Mouse (Mus musculus) CH12.LX (cell line): ENCODE data around the gene Podn. TPM values are rescaled to one million over a fixed set of nuclear protein-coding genes. Genes with fewer than 3 reads are reported as not detected.

Experiments used
- DNase-seq: peaks from one replicate; pipeline ENCODE4 v3.0.0-alpha.2; 2013; ENCODE audit errors: extremely low read depth
- H3K27ac ChIP-seq: 2 replicates; pipeline ENCODE4 v1.5.1; 2012; ENCODE audit warnings: low read depth, mild to moderate bottlenecking, control low read depth, moderate library complexity; ENCODE audit not compliant: insufficient read depth
- H3K27me3 ChIP-seq: replicated peaks from 2 replicates; pipeline ENCODE3; 2012; ENCODE audit warnings: inconsistent platforms
- H3K36me3 ChIP-seq, 2 experiments: replicated peaks in 1 of 2; 2 replicates each; pipeline versions ENCODE3 to v1.6.1; 2012; ENCODE audit warnings: inconsistent platforms in 1 of 2, low read length in 1 of 2, mild to moderate bottlenecking in 1 of 2, mixed read lengths in 1 of 2, moderate library complexity in 1 of 2; ENCODE audit not compliant: control insufficient read depth in 1 of 2, insufficient read depth in 1 of 2
- H3K4me1 ChIP-seq, 2 experiments: 2 replicates each; pipeline ENCODE4 v1.6.1; 2012; ENCODE audit warnings: inconsistent platforms in 1 of 2, moderate library complexity in 1 of 2; ENCODE audit not compliant: insufficient read depth in 2 of 2, control insufficient read depth in 1 of 2
- H3K4me2 ChIP-seq: 2 replicates; pipeline ENCODE4 v1.6.1; 2012; ENCODE audit warnings: low read depth, mild to moderate bottlenecking, control low read depth; ENCODE audit not compliant: poor library complexity, insufficient read depth, severe bottlenecking
- H3K4me3 ChIP-seq, 3 experiments: fragments of 150-350 bp in 1 of 3; sonication (generic) in 1 of 3; replicated peaks in 1 of 3; 2 replicates each; pipeline versions ENCODE3 to v1.5.1; 2011 to 2012; ENCODE audit warnings: low read depth in 2 of 3, low read length in 2 of 3, mild to moderate bottlenecking in 2 of 3, moderate library complexity in 2 of 3, control low read depth in 1 of 3, improper control_type of control experiment in 1 of 3, inconsistent platforms in 1 of 3, mixed read lengths in 1 of 3; ENCODE audit not compliant: poor library complexity in 1 of 3
- H3K79me2 ChIP-seq: replicated peaks from 2 replicates; pipeline ENCODE4 v1.6.1; 2012; ENCODE audit warnings: mild to moderate bottlenecking, moderate library complexity; ENCODE audit not compliant: control insufficient read depth, poor library complexity, insufficient read depth, severe bottlenecking; ENCODE audit errors: extremely low read depth
- H3K9ac ChIP-seq: 2 replicates; pipeline ENCODE4 v1.6.1; 2012; ENCODE audit warnings: low read depth, mild to moderate bottlenecking, control low read depth, moderate library complexity; ENCODE audit not compliant: insufficient read depth
- H3K9me3 ChIP-seq: replicated peaks from 2 replicates; pipeline ENCODE3; 2012; ENCODE audit warnings: low read length, inconsistent platforms, mixed read lengths
- BHLHE40 ChIP-seq: IDR thresholded peaks from 2 replicates; pipeline ENCODE4 v1.6.1; 2011; ENCODE audit warnings: mild to moderate bottlenecking, low read depth, low read length, improper control_type of control experiment
- CHD1 ChIP-seq: IDR thresholded peaks from 2 replicates; pipeline ENCODE4 v1.6.1; 2012; ENCODE audit warnings: low read depth, low read length, improper control_type of control experiment, inconsistent platforms
- E2F4 ChIP-seq: IDR thresholded peaks from 2 replicates; pipeline ENCODE4 v1.6.1; 2011; ENCODE audit warnings: low read depth, low read length, improper control_type of control experiment; ENCODE audit not compliant: insufficient replicate concordance
- ELF1 ChIP-seq: IDR thresholded peaks from 2 replicates; pipeline ENCODE4 v1.6.1; 2014; ENCODE audit warnings: low read depth, mild to moderate bottlenecking, inconsistent platforms, low read length, improper control_type of control experiment
- EP300 ChIP-seq: IDR thresholded peaks from 2 replicates; pipeline ENCODE4 v1.6.1; 2011; ENCODE audit warnings: low read length, improper control_type of control experiment
- GABPA ChIP-seq: IDR thresholded peaks from 2 replicates; pipeline ENCODE4 v1.6.1; 2012; ENCODE audit warnings: low read depth, low read length, improper control_type of control experiment, inconsistent platforms; ENCODE audit not compliant: insufficient replicate concordance
- HCFC1 ChIP-seq: IDR thresholded peaks from 2 replicates; pipeline ENCODE4 v1.6.1; 2012; ENCODE audit warnings: low read depth, mild to moderate bottlenecking, inconsistent platforms, low read length, improper control_type of control experiment
- IRF4 ChIP-seq: IDR thresholded peaks from 2 replicates; pipeline ENCODE4 v1.6.1; 2014; ENCODE audit warnings: low read depth, mild to moderate bottlenecking, inconsistent platforms, low read length, improper control_type of control experiment
- JUND ChIP-seq: conservative IDR thresholded peaks from 2 replicates; pipeline ENCODE4 v1.6.1; 2011; ENCODE audit warnings: low read depth, low read length, improper control_type of control experiment
- MAFK ChIP-seq: IDR thresholded peaks from 2 replicates; pipeline ENCODE4 v1.6.1; 2011; ENCODE audit warnings: low read length, improper control_type of control experiment; ENCODE audit not compliant: insufficient replicate concordance
- MAX ChIP-seq: IDR thresholded peaks from 2 replicates; pipeline ENCODE4 v1.6.1; 2011; ENCODE audit warnings: low read length, improper control_type of control experiment
- MAZ ChIP-seq: IDR thresholded peaks from 2 replicates; pipeline ENCODE4 v1.6.1; 2012; ENCODE audit warnings: low read depth, mild to moderate bottlenecking, inconsistent platforms, low read length, improper control_type of control experiment, moderate library complexity
- MXI1 ChIP-seq: IDR thresholded peaks from 2 replicates; pipeline ENCODE4 v1.6.1; 2011; ENCODE audit warnings: mild to moderate bottlenecking, low read depth, low read length, improper control_type of control experiment
- MYC ChIP-seq: IDR thresholded peaks from 2 replicates; pipeline ENCODE4 v1.6.1; 2011; ENCODE audit warnings: low read depth, mild to moderate bottlenecking, improper control_type of control experiment, low read length
- PAX5 ChIP-seq: IDR thresholded peaks from 2 replicates; pipeline ENCODE4 v1.6.1; 2012; ENCODE audit warnings: low read length, inconsistent platforms, mixed read lengths
- POLR2A ChIP-seq: IDR thresholded peaks from 2 replicates; pipeline ENCODE4 v1.6.1; 2011; ENCODE audit warnings: low read depth, mild to moderate bottlenecking, improper control_type of control experiment, low read length
- RAD21 ChIP-seq: IDR thresholded peaks from 2 replicates; pipeline ENCODE4 v1.6.1; 2011; ENCODE audit warnings: low read depth, mild to moderate bottlenecking, low read length, improper control_type of control experiment, moderate library complexity
- TCF12 ChIP-seq: IDR thresholded peaks from 2 replicates; pipeline ENCODE4 v1.6.1; 2014; ENCODE audit warnings: low read depth, mild to moderate bottlenecking, inconsistent platforms, low read length, improper control_type of control experiment
- USF1 ChIP-seq: IDR thresholded peaks from 2 replicates; pipeline ENCODE4 v1.6.1; 2014; ENCODE audit warnings: low read depth, mild to moderate bottlenecking, inconsistent platforms, low read length, improper control_type of control experiment
- ZKSCAN1 ChIP-seq: IDR thresholded peaks from 2 replicates; pipeline ENCODE4 v1.6.1; 2012; ENCODE audit warnings: low read depth, inconsistent platforms, low read length, improper control_type of control experiment, borderline replicate concordance
- dilution Hi-C: fragments of 300-500 bp; cut with MboI; formaldehyde crosslinking; loops from 2 replicates; pipeline ENCODE4 v1.14.3; 2020; ENCODE audit warnings: low sequenced_read_pairs; ENCODE audit not compliant: extremely low pct_unique_long_range_greater_than_20kb, extremely low pct_ligation_motif_present
- in situ Hi-C: fragments of 300-500 bp; cut with MboI; formaldehyde crosslinking; loops from 3 replicates; pipeline ENCODE4 v1.14.3; 2019; ENCODE audit warnings: low sequenced_read_pairs, low pct_ligation_motif_present, low pct_unique_long_range_greater_than_20kb, mixed read lengths
- polyA plus RNA-seq: library from polyadenylated mRNA; unstranded; fragments of >175 nt; gene quantifications from 2 replicates; pipeline ENCODE4 v1.2.1, GENCODE M21; 2012; ENCODE audit warnings: low read depth; ENCODE audit not compliant: insufficient read length
- total RNA-seq, 2 experiments: library from RNA; depleted of rRNA; stranded (reverse); fragments of 300-350 nt in 1 of 2; fragments of >200 nt in 1 of 2; gene quantifications; 2 replicates each; pipeline ENCODE4 v1.2.3; 2012 to 2014

Gene Podn
- total and polyA plus RNA-seq, 3 experiments = 0.04 TPM; not detected in 2

GRCm38 (mm10) chr4:107966416-107967109, 129.7 kb downstream of the Podn start:
- Histone ChIP-seq H3K4me3 (no peak overlapping the region), H3K27ac (no peak overlapping the region), H3K36me3 (no peaks in the 10 kb centered on the region), H3K79me2 (no peaks in the 10 kb centered on the region), H3K9me3 (no peaks in the 10 kb centered on the region), H3K4me1 (peaks cover 2 to 24% of the 10 kb centered on the region in 2 experiments; a peak in 3 of 4 replicates), H3K4me2 (no peak overlapping the region), H3K9ac (no peak overlapping the region), H3K27me3 (peaks cover 3% of the 10 kb centered on the region)
- no peak for DNase-seq
- dilution Hi-C loops = no loop called here
- TF ChIP-seq GABPA = no peak
- TF ChIP-seq POLR2A = no peak
- no peak for TF ChIP-seq MAZ
- TF ChIP-seq PAX5 = no peak
- no peak for TF ChIP-seq ELF1
- TF ChIP-seq MXI1 = no peak
- TF ChIP-seq ZKSCAN1 = no peak
- no peak for TF ChIP-seq HCFC1
- TF ChIP-seq IRF4 = no peak
- TF ChIP-seq BHLHE40 = no peak
- no peak for TF ChIP-seq RAD21
- TF ChIP-seq CHD1 = no peak
- TF ChIP-seq E2F4 = no peak
- no peak for TF ChIP-seq MAX
- no peak for TF ChIP-seq MAFK
- no peak for TF ChIP-seq TCF12
- no peak for TF ChIP-seq EP300
- no peak for TF ChIP-seq USF1
- no peak for TF ChIP-seq MYC
- TF ChIP-seq JUND = no peak
- in situ Hi-C loops = no loop called here

Other genes starting within 250 kb of the Podn start
- 165 and 201 TPM in 2 replicates for gene Magoh, start 216.7 kb downstream of the Podn start, total RNA-seq (2012; rRNA removed)
- 369 and 395 TPM in 2 replicates for gene Magoh, start 216.7 kb downstream of the Podn start, total RNA-seq (2014; rRNA removed)
- gene Magoh, start 216.7 kb downstream of the Podn start, polyA plus RNA-seq = 217 and 230 TPM in 2 replicates
- 43.8 and 51.4 TPM in 2 replicates for gene 0610037L13Rik, start 206.6 kb downstream of the Podn start, total RNA-seq (2012; rRNA removed)
- gene 0610037L13Rik, start 206.6 kb downstream of the Podn start, total RNA-seq (2014; rRNA removed) = 54.3 and 70.8 TPM in 2 replicates
- 40.7 and 46.1 TPM in 2 replicates for gene 0610037L13Rik, start 206.6 kb downstream of the Podn start, polyA plus RNA-seq
- 10.9 and 14.1 TPM in 2 replicates for gene Cpt2, start 172.8 kb downstream of the Podn start, total RNA-seq (2012; rRNA removed)
- 10.8 and 15.2 TPM in 2 replicates for gene Cpt2, start 172.8 kb downstream of the Podn start, total RNA-seq (2014; rRNA removed)
- 12.3 and 13.5 TPM in 2 replicates for gene Cpt2, start 172.8 kb downstream of the Podn start, polyA plus RNA-seq
- not detected in 2 replicates for gene Slc1a7, start 128.1 kb downstream of the Podn start, total RNA-seq (2012; rRNA removed)
- not detected in 2 replicates for gene Slc1a7, start 128.1 kb downstream of the Podn start, total RNA-seq (2014; rRNA removed)
- not detected in 2 replicates for gene Slc1a7, start 128.1 kb downstream of the Podn start, polyA plus RNA-seq
- gene Scp2, start 48.6 kb upstream of the Podn start, total RNA-seq (2012; rRNA removed) = 97.8 and 103 TPM in 2 replicates
- gene Scp2, start 48.6 kb upstream of the Podn start, total RNA-seq (2014; rRNA removed) = 121 and 127 TPM in 2 replicates
- 65.0 and 65.8 TPM in 2 replicates for gene Scp2, start 48.6 kb upstream of the Podn start, polyA plus RNA-seq
- 47.0 and 51.1 TPM in 2 replicates for gene Echdc2, start 69.0 kb upstream of the Podn start, total RNA-seq (2012; rRNA removed)
- 45.5 and 51.9 TPM in 2 replicates for gene Echdc2, start 69.0 kb upstream of the Podn start, total RNA-seq (2014; rRNA removed)
- gene Echdc2, start 69.0 kb upstream of the Podn start, polyA plus RNA-seq = 53.4 and 54.3 TPM in 2 replicates
- not detected in 2 replicates for gene Zyg11a, start 121.6 kb upstream of the Podn start, total RNA-seq (2012; rRNA removed)
- gene Zyg11a, start 121.6 kb upstream of the Podn start, total RNA-seq (2014; rRNA removed) = not detected in 2 replicates
- gene Zyg11a, start 121.6 kb upstream of the Podn start, polyA plus RNA-seq = not detected in 2 replicates
- 9.0 and 9.3 TPM in 2 replicates for gene Zyg11b, start 204.7 kb upstream of the Podn start, total RNA-seq (2012; rRNA removed)
- 13.9 and 14.2 TPM in 2 replicates for gene Zyg11b, start 204.7 kb upstream of the Podn start, total RNA-seq (2014; rRNA removed)
- 10.9 and 11.8 TPM in 2 replicates for gene Zyg11b, start 204.7 kb upstream of the Podn start, polyA plus RNA-seq
- 24.2 and 27.0 TPM in 2 replicates for gene Coa7, start 231.7 kb upstream of the Podn start, total RNA-seq (2012; rRNA removed)
- 18.7 and 23.5 TPM in 2 replicates for gene Coa7, start 231.7 kb upstream of the Podn start, total RNA-seq (2014; rRNA removed)
- gene Coa7, start 231.7 kb upstream of the Podn start, polyA plus RNA-seq = 73.8 and 74.3 TPM in 2 replicates